Mouse (Mus musculus) heart, embryonic 10.5 days (tissue): ENCODE results near the gene Sfmbt2. TPM values are rescaled to one million over a fixed set of nuclear protein-coding genes. Genes with fewer than 3 reads are reported as not detected.
A peak's percentile ranks its signal among the peaks of the same experiment; 100 is the strongest.

ENCODE experiments used
- DNase-seq: peaks from one replicate; pipeline ENCODE4 v3.0.0-alpha.2; 2017; ENCODE audit warnings: low spot score
- H3K27ac ChIP-seq: fragments of 300-500 bp; sonication (generic); 2 replicates; pipeline ENCODE4 v1.5.1; 2016; ENCODE audit warnings: mild to moderate bottlenecking
- H3K27me3 ChIP-seq: fragments of 300-500 bp; sonication (generic); 2 replicates; pipeline ENCODE4 v1.6.1; 2016; ENCODE audit warnings: mild to moderate bottlenecking; ENCODE audit not compliant: poor library complexity, insufficient read depth, severe bottlenecking
- H3K36me3 ChIP-seq: fragments of 300-500 bp; sonication (generic); 2 replicates; pipeline ENCODE4 v1.6.1; 2016; ENCODE audit warnings: mild to moderate bottlenecking, moderate library complexity
- H3K4me1 ChIP-seq: fragments of 300-500 bp; sonication (generic); 2 replicates; pipeline ENCODE4 v1.6.1; 2016; ENCODE audit warnings: mild to moderate bottlenecking
- H3K4me3 ChIP-seq: fragments of 300-500 bp; sonication (generic); 2 replicates; pipeline ENCODE4 v1.5.1; 2016; ENCODE audit warnings: mild to moderate bottlenecking, moderate library complexity
- H3K9me3 ChIP-seq: fragments of 300-500 bp; sonication (generic); 2 replicates; pipeline ENCODE4 v1.6.1; 2016; ENCODE audit warnings: mild to moderate bottlenecking, moderate library complexity
- WGBS: fragments of 180-500 bp; shearing (Covaris S2); methylation state at CpG from one replicate; pipeline ENCODE4 v1.1.7; 2016; 5-methylcytosine and 5-hydroxymethylcytosine counted together
- polyA plus RNA-seq: library from polyadenylated mRNA; unstranded; fragments of >200 nt; fragmentation: Nextera tagmentation; extraction: Ambion mirVana; gene quantifications from 2 replicates; pipeline ENCODE4 v1.2.1, GENCODE M21; 2016

Gene Sfmbt2
- polyA plus RNA-seq, 1 experiment from 2014 or later = 2.2 TPM

GRCm38 (mm10) chr2:10458309-10458708, 88.0 kb downstream of the Sfmbt2 start:
- Histone ChIP-seq H3K4me1 (no peaks in the 10 kb centered on the region), H3K27me3 (no peaks in the 10 kb centered on the region), H3K27ac (no peak overlapping the region), H3K36me3 (no peaks in the 10 kb centered on the region), H3K4me3 (no peak overlapping the region), H3K9me3 (no peaks in the 10 kb centered on the region)
- DNase-seq = no peak
- WGBS = 84% methylated on average over 12 of the region's 12 CpGs

GRCm38 (mm10) chr2:10516516-10516915, 146.2 kb downstream of the Sfmbt2 start:
- 80% methylated on average over 2 of the region's 2 CpGs for WGBS
- H3K4me1 ChIP-seq = no peaks in the 10 kb centered on the region

GRCm38 (mm10) chr2:10521719-10522415, 151.6 kb downstream of the Sfmbt2 start:
- no peak overlapping the region for H3K27ac ChIP-seq
- no peak for DNase-seq
- H3K27me3 ChIP-seq = no peaks in the 10 kb centered on the region
- H3K4me1 ChIP-seq = no peaks in the 10 kb centered on the region
- 68% methylated on average over 5 of the region's 5 CpGs for WGBS
- no peaks in the 10 kb centered on the region for H3K9me3 ChIP-seq
- no peaks in the 10 kb centered on the region for H3K36me3 ChIP-seq
- H3K4me3 ChIP-seq = no peak overlapping the region

More at GRCm38 (mm10) chr2:10516516-10516915, 146.2 kb downstream of the Sfmbt2 start:
- no peak overlapping the region for H3K27ac ChIP-seq
- H3K4me3 ChIP-seq = no peak overlapping the region
- no peaks in the 10 kb centered on the region for H3K36me3 ChIP-seq
- H3K27me3 ChIP-seq = no peaks in the 10 kb centered on the region
- no peak for DNase-seq
- no peaks in the 10 kb centered on the region for H3K9me3 ChIP-seq

- Histone ChIP-seq H3K4me1 (no peaks in the 10 kb centered on the region), H3K27ac (no peak overlapping the region), H3K27me3 (no peaks in the 10 kb centered on the region), H3K9me3 (no peaks in the 10 kb centered on the region), H3K4me3 (no peak overlapping the region), H3K36me3 (no peaks in the 10 kb centered on the region)
- no peak for DNase-seq
- WGBS = 87% methylated on average over 7 of the region's 7 CpGs
These were observed 155.3 kb downstream of the Sfmbt2 start for GRCm38 (mm10) chr2:10525622-10526021.

- no peaks in the 10 kb centered on the region for H3K9me3 ChIP-seq
- no peak overlapping the region for H3K4me3 ChIP-seq
- no peak for DNase-seq
- 84% methylated on average over 4 of the region's 4 CpGs for WGBS
- H3K36me3 ChIP-seq = no peaks in the 10 kb centered on the region
- H3K27me3 ChIP-seq = no peaks in the 10 kb centered on the region
- no peaks in the 10 kb centered on the region for H3K4me1 ChIP-seq
- no peak overlapping the region for H3K27ac ChIP-seq
These were observed 171.5 kb downstream of the Sfmbt2 start for GRCm38 (mm10) chr2:10541762-10542161.

- no peak overlapping the region for H3K27ac ChIP-seq
- no peaks in the 10 kb centered on the region for H3K4me1 ChIP-seq
- H3K9me3 ChIP-seq = no peaks in the 10 kb centered on the region
- no peak for DNase-seq
- no peaks in the 10 kb centered on the region for H3K36me3 ChIP-seq
- H3K27me3 ChIP-seq = no peaks in the 10 kb centered on the region
- WGBS = 83% methylated on average over 7 of the region's 7 CpGs
- no peak overlapping the region for H3K4me3 ChIP-seq
These were observed 172.1 kb downstream of the Sfmbt2 start for GRCm38 (mm10) chr2:10542388-10542787.

GRCm38 (mm10) chr2:10558816-10559215, 188.5 kb downstream of the Sfmbt2 start:
- no peak for DNase-seq
- no peak overlapping the region for H3K27ac ChIP-seq
- WGBS = 69% methylated on average over 1 of the region's 1 CpGs

GRCm38 (mm10) chr2:10565491-10565890, 195.2 kb downstream of the Sfmbt2 start:
- 83% methylated on average over 3 of the region's 3 CpGs for WGBS

More at GRCm38 (mm10) chr2:10558816-10559215, 188.5 kb downstream of the Sfmbt2 start:
- H3K4me1 ChIP-seq = no peaks in the 10 kb centered on the region
- H3K4me3 ChIP-seq = no peak overlapping the region
- no peaks in the 10 kb centered on the region for H3K27me3 ChIP-seq
- no peaks in the 10 kb centered on the region for H3K36me3 ChIP-seq
- no peaks in the 10 kb centered on the region for H3K9me3 ChIP-seq

GRCm38 (mm10) chr2:10569392-10569791, 199.1 kb downstream of the Sfmbt2 start:
- H3K4me1 ChIP-seq = peaks cover 17% of the 10 kb centered on the region
- no peaks in the 10 kb centered on the region for H3K36me3 ChIP-seq
- H3K27ac ChIP-seq = no peak overlapping the region
- H3K9me3 ChIP-seq = no peaks in the 10 kb centered on the region
- WGBS = 10% methylated on average over 6 of the region's 6 CpGs
- H3K27me3 ChIP-seq = no peaks in the 10 kb centered on the region
- DNase-seq = peak; percentile 82
- 0 out of 2 replicates have a peak overlapping the region, but pooled peaks have one; percentile 24 for H3K4me3 ChIP-seq

More at GRCm38 (mm10) chr2:10565491-10565890, 195.2 kb downstream of the Sfmbt2 start:
- Histone ChIP-seq H3K9me3 (no peaks in the 10 kb centered on the region), H3K36me3 (no peaks in the 10 kb centered on the region), H3K27ac (no peak overlapping the region), H3K4me1 (peaks cover 17% of the 10 kb centered on the region), H3K27me3 (no peaks in the 10 kb centered on the region), H3K4me3 (no peak overlapping the region)
- no peak for DNase-seq

- no peak overlapping the region for H3K27ac ChIP-seq
- H3K36me3 ChIP-seq = no peaks in the 10 kb centered on the region
- H3K4me3 ChIP-seq = no peak overlapping the region
- no peaks in the 10 kb centered on the region for H3K27me3 ChIP-seq
- DNase-seq = no peak
- WGBS = 88% methylated on average over 4 of the region's 4 CpGs
- H3K9me3 ChIP-seq = no peaks in the 10 kb centered on the region
- peaks cover 22% of the 10 kb centered on the region for H3K4me1 ChIP-seq
These were observed 202.0 kb downstream of the Sfmbt2 start for GRCm38 (mm10) chr2:10572311-10572710.

GRCm38 (mm10) chr2:10575962-10576740, 205.8 kb downstream of the Sfmbt2 start:
- Histone ChIP-seq H3K4me3 (no peak overlapping the region), H3K36me3 (no peaks in the 10 kb centered on the region)

GRCm38 (mm10) chr2:10582673-10583072, 212.4 kb downstream of the Sfmbt2 start:
- WGBS = 43% methylated on average over 4 of the region's 4 CpGs
- H3K4me3 ChIP-seq = no peak overlapping the region
- no peaks in the 10 kb centered on the region; the same call in 1 of the 2 replicates for H3K4me1 ChIP-seq
- H3K27ac ChIP-seq = no peak overlapping the region
- DNase-seq = no peak
- H3K27me3 ChIP-seq = no peaks in the 10 kb centered on the region
- H3K36me3 ChIP-seq = no peaks in the 10 kb centered on the region
- H3K9me3 ChIP-seq = no peaks in the 10 kb centered on the region

More at GRCm38 (mm10) chr2:10575962-10576740, 205.8 kb downstream of the Sfmbt2 start:
- Histone ChIP-seq H3K27ac (no peak overlapping the region), H3K27me3 (no peaks in the 10 kb centered on the region), H3K4me1 (peaks cover 5% of the 10 kb centered on the region), H3K9me3 (no peaks in the 10 kb centered on the region)
- 43% methylated on average over 3 of the region's 3 CpGs for WGBS
- DNase-seq = no peak

- no peak for DNase-seq
- Histone ChIP-seq H3K9me3 (no peaks in the 10 kb centered on the region), H3K4me1 (no peaks in the 10 kb centered on the region; the same call in 1 of the 2 replicates), H3K27me3 (no peaks in the 10 kb centered on the region), H3K4me3 (no peak overlapping the region), H3K36me3 (no peaks in the 10 kb centered on the region), H3K27ac (no peak overlapping the region)
- WGBS = 45% methylated on average over 5 of the region's 5 CpGs
These were observed 212.8 kb downstream of the Sfmbt2 start for GRCm38 (mm10) chr2:10583103-10583502.
